Mouse (Mus musculus): ENCODE measurements at regions not wholly inside any gene's neighbourhood (a gene's known extent, or its start where the extent isn't known, plus 50 kb on each side); places are given as distances from the start of the nearest gene placed in this dataset.

DNA sequence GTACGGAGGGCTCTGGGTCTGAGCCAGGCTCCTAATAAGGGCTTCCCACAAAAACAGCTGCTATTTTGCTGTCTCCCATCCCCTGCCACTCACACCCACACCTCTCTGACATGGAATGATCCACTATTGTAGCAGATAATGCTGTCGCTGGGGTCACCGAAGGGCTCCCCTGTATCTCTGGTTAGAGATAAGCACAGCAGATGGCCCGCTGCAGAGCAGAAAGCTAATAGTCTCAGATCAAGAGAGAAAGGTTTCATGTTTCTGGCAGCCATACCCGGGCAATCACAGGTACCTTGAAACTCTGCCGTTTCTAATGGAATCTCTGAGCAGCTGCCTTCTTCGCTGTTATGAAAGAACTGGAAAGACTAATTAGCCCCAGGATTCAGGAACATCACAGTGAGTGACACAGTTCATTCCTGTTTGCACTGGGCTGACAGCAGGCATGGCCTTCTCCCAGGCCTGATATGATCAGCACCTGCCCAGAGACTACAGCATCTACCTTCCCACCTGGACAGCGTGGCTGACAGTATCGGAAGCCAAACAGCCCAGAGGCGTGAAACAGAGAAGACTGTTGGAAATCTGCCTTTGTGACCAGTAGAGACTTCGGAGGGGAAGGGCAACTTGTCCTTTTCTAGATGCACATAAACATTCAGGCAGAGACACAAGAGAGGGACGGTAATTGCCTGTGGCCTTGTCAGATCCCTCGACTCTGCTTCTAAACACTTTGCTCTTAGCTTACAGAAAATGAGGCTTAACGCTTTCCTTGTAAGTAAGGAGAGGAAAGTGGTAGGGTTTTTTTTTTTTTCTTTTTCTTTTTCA is 193.5 kb upstream of the Epha4 start:
- ATAC-seq (ENCODE audit: insufficient number of reproducible peaks, insufficient read depth, low FRiP score, low read depth), result no peak

DNA sequence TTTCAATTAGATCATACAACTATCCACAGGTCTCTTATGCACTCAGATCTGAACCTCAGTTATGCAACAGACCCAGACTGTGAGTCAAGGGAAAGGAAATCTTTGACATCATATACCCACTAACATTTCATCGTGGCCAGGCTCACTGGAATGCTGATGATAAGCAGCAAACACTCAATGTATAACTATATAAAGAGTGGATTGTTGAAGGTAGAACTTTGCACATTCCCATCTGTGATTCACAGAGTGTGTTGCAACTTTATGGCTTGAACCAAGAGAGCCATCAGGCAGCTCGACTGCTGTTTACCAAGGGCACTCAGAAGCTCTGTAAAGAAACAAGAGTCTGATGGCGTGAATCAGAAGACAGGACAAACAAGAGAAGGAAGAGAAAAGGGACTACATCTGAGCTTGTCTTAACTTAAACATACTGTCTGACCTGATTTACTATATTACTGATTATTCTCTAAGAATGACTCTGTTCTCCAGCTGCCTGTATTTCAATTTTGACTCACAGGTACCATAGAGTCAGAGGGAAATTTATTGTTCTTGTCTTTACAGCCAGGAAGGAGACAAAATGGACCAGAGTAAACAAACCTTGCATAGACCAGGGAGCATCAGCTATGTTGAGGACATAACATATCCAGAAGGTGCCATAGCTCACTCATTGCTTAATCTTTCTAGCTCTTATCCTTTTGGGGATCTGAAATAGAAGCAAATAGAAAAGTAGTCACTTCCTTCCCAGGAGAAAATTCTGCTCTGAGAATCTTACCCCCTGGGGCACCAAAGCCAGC is 180.5 kb upstream of the Epha4 start:
- no peak overlapping the region for H3K27ac ChIP-seq (ENCODE audit: low read length)
- H3K27me3 ChIP-seq (ENCODE audit: control insufficient read depth, insufficient read depth, low read length), result no peaks in the 10 kb centered on the region
- ATAC-seq (ENCODE audit: insufficient number of reproducible peaks, insufficient read depth, low FRiP score, low read depth), result no peak
- no peaks in the 10 kb centered on the region for H3K36me3 ChIP-seq (ENCODE audit: control insufficient read depth, insufficient read depth, low read length)
- no peak overlapping the region for H3K9ac ChIP-seq (replicated peaks; ENCODE audit: low read depth, low read length)
- H3K4me1 ChIP-seq (ENCODE audit: control insufficient read depth, insufficient read depth, low read length), result no peaks in the 10 kb centered on the region
- no peaks in the 10 kb centered on the region for H3K9me3 ChIP-seq (ENCODE audit: control insufficient read depth, low read depth, low read length)
- WGBS, result 69% methylated on average over 3 of the region's 3 CpGs
- H3K4me2 ChIP-seq (replicated peaks; ENCODE audit: low read depth, low read length), result no peak overlapping the region
- no peak overlapping the region for H3K4me3 ChIP-seq (ENCODE audit: low read depth, low read length)

More for the DNA sequence above, 193.5 kb upstream of the Epha4 start:
- WGBS, result 24% methylated on average over 14 of the region's 14 CpGs
- Histone ChIP-seq H3K27me3 (ENCODE audit: control insufficient read depth, insufficient read depth, low read length) (no peaks in the 10 kb centered on the region), H3K9me3 (ENCODE audit: control insufficient read depth, low read depth, low read length) (no peaks in the 10 kb centered on the region), H3K9ac (replicated peaks; ENCODE audit: low read depth, low read length) (no peak overlapping the region), H3K4me2 (replicated peaks; ENCODE audit: low read depth, low read length) (no peak overlapping the region), H3K4me3 (ENCODE audit: low read depth, low read length) (no peak overlapping the region), H3K27ac (ENCODE audit: low read length) (no peak overlapping the region), H3K36me3 (ENCODE audit: control insufficient read depth, insufficient read depth, low read length) (no peaks in the 10 kb centered on the region), H3K4me1 (ENCODE audit: control insufficient read depth, insufficient read depth, low read length) (no peaks in the 10 kb centered on the region)

DNA sequence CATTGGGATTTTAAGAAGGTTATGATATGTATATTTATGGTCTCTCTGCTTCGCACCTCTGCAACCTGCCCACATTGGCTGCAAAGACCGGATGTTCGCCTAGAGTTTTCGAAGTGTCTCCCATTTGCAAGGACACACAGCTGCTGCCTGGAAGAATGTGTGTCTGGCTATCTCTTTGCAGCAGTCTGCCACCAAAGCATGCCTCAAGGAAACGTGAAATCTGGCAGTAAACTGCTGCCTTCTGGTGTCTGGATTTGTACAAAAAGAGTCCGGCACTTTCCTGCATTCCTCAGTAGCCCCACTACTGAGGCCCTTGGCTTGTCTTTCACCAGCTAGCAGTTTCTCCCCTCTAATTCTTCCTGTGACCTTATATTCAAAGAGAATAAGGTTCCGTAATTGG is 148.5 kb upstream of the Epha4 start:
- ATAC-seq (ENCODE audit: insufficient number of reproducible peaks, insufficient read depth, low FRiP score, low read depth), result no peak

DNA sequence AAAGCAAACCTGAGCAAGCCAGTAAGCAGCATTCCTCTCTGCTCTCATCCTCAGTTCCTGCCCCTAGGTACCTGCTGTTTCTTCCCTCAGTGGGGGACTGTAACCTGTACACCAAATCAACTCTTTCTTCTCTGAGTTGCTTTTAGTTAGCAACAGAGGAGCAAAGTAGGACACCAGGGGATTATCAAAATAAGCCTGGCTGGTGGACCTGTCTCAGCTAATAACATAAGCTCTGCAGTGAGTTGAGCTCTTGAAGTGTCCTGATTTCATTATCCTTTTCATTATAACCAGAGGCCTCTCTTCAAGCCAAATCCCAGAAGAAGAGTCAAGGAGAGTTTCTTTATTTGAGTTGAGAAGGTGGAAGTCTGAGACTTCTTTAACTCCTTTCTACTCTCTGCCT is 145.5 kb upstream of the Epha4 start:
- no peaks in the 10 kb centered on the region for H3K9me3 ChIP-seq (ENCODE audit: control insufficient read depth, low read depth, low read length)
- no peak overlapping the region for H3K4me2 ChIP-seq (replicated peaks; ENCODE audit: low read depth, low read length)
- H3K27ac ChIP-seq (ENCODE audit: low read length), result no peak overlapping the region
- H3K27me3 ChIP-seq (ENCODE audit: control insufficient read depth, insufficient read depth, low read length), result no peaks in the 10 kb centered on the region
- no peak overlapping the region for H3K9ac ChIP-seq (replicated peaks; ENCODE audit: low read depth, low read length)
- no peaks in the 10 kb centered on the region for H3K36me3 ChIP-seq (ENCODE audit: control insufficient read depth, insufficient read depth, low read length)
- H3K4me1 ChIP-seq (ENCODE audit: control insufficient read depth, insufficient read depth, low read length), result no peaks in the 10 kb centered on the region
- no peak overlapping the region for H3K4me3 ChIP-seq (ENCODE audit: low read depth, low read length)
- ATAC-seq (ENCODE audit: insufficient number of reproducible peaks, insufficient read depth, low FRiP score, low read depth), result no peak

More for the DNA sequence above, 148.5 kb upstream of the Epha4 start:
- no peak overlapping the region for H3K27ac ChIP-seq (ENCODE audit: low read length)
- H3K4me3 ChIP-seq (ENCODE audit: low read depth, low read length), result no peak overlapping the region
- no peaks in the 10 kb centered on the region for H3K9me3 ChIP-seq (ENCODE audit: control insufficient read depth, low read depth, low read length)
- H3K27me3 ChIP-seq (ENCODE audit: control insufficient read depth, insufficient read depth, low read length), result no peaks in the 10 kb centered on the region
- H3K4me2 ChIP-seq (replicated peaks; ENCODE audit: low read depth, low read length), result no peak overlapping the region
- no peak overlapping the region for H3K9ac ChIP-seq (replicated peaks; ENCODE audit: low read depth, low read length)
- 78% methylated on average over 7 of the region's 7 CpGs for WGBS
- H3K36me3 ChIP-seq (ENCODE audit: control insufficient read depth, insufficient read depth, low read length), result no peaks in the 10 kb centered on the region
- H3K4me1 ChIP-seq (ENCODE audit: control insufficient read depth, insufficient read depth, low read length), result no peaks in the 10 kb centered on the region

DNA sequence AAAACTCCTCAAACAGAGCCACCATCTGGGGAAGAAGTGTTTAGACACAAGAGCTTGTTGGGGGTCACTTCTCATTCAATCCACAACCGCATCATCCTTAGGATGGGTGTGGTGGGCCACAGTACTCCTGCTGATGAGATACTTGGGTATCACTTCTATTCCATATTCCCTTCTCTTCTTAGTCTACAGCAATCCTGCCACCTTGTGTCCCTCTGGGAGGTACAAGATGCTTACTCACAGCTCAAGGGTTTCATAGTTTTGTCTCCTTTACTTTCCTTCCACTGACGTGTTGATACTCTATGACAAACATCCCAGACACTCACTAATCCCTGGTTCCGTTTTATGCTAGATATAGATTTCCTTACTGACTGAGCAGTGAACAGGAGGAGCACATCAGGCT is 122.1 kb upstream of the Epha4 start:
- no peak overlapping the region for H3K9ac ChIP-seq (replicated peaks; ENCODE audit: low read depth, low read length)
- H3K27me3 ChIP-seq (ENCODE audit: control insufficient read depth, insufficient read depth, low read length), result no peaks in the 10 kb centered on the region
- 72% methylated on average over 3 of the region's 3 CpGs for WGBS
- no peak overlapping the region for H3K27ac ChIP-seq (ENCODE audit: low read length)
- ATAC-seq (ENCODE audit: insufficient number of reproducible peaks, insufficient read depth, low FRiP score, low read depth), result no peak
- no peak overlapping the region for H3K4me3 ChIP-seq (ENCODE audit: low read depth, low read length)
- no peaks in the 10 kb centered on the region for H3K4me1 ChIP-seq (ENCODE audit: control insufficient read depth, insufficient read depth, low read length)
- no peaks in the 10 kb centered on the region for H3K9me3 ChIP-seq (ENCODE audit: control insufficient read depth, low read depth, low read length)
- no peaks in the 10 kb centered on the region for H3K36me3 ChIP-seq (ENCODE audit: control insufficient read depth, insufficient read depth, low read length)
- no peak overlapping the region for H3K4me2 ChIP-seq (replicated peaks; ENCODE audit: low read depth, low read length)

DNA sequence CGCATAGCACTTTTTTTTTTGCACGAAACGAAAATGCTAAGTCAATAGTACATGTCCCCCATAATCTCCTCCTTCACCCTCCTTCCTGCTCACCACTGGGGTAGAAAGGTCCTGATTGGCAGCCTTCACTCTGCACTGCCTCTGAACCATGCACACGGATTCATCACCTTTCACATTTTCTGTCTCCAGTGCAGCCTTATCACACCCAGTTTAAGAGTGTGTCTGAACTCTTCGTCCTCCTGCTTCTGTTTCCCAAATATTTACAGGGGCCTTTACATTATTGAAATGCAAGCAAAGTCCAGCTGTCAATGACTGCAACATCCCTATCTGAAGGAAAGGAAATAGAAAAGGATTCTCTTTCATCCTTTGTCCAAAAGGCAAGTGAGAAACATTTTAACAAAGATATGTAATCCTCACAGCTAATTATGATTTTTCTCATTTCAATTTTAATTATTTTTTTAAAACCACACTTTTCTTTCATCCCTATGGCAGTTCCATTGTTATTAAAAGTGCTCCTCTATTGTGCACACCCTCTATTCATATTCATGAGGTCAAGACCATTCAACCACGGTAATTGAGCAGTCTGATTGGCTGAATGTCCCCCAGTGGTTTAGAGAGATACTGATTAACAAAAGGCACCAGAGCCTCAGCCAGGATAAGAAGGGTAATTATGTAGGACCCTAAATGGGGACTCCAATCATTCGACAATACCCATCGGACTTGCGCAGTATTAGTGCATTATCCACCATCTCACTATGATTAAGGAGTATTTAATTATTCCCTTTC is 114.8 kb upstream of the Epha4 start:
- no peaks in the 10 kb centered on the region for H3K9me3 ChIP-seq (ENCODE audit: control insufficient read depth, low read depth, low read length)
- H3K27ac ChIP-seq (ENCODE audit: low read length), result no peak overlapping the region
- no peaks in the 10 kb centered on the region for H3K27me3 ChIP-seq (ENCODE audit: control insufficient read depth, insufficient read depth, low read length)
- H3K4me3 ChIP-seq (ENCODE audit: low read depth, low read length), result no peak overlapping the region
- no peak for ATAC-seq (ENCODE audit: insufficient number of reproducible peaks, insufficient read depth, low FRiP score, low read depth)
- H3K36me3 ChIP-seq (ENCODE audit: control insufficient read depth, insufficient read depth, low read length), result no peaks in the 10 kb centered on the region
- H3K4me1 ChIP-seq (ENCODE audit: control insufficient read depth, insufficient read depth, low read length), result no peaks in the 10 kb centered on the region
- H3K9ac ChIP-seq (replicated peaks; ENCODE audit: low read depth, low read length), result no peak overlapping the region
- no peak overlapping the region for H3K4me2 ChIP-seq (replicated peaks; ENCODE audit: low read depth, low read length)
- WGBS, result 57% methylated on average over 9 of the region's 9 CpGs

DNA sequence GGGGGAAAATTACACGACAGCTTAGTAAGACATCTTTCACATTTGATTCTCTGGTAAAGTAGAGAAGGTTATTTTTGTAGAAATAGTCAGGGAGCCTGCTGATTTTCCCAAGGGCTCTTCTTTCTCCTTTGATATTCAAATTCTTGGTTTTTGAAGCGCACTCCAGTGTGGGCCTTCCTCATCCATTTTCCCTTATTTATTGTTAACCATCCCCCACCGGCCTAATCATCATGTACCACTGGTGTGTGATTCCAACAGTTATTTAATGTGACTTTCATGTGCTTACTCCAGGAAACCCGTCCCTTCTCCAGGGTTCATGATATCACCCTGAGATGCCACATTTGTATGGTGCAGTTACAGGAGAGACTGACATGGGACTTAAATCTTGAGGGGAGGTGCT is 114.0 kb upstream of the Epha4 start:
- H3K4me2 ChIP-seq (replicated peaks; ENCODE audit: low read depth, low read length), result no peak overlapping the region
- no peaks in the 10 kb centered on the region for H3K4me1 ChIP-seq (ENCODE audit: control insufficient read depth, insufficient read depth, low read length)
- H3K27ac ChIP-seq (ENCODE audit: low read length), result no peak overlapping the region
- H3K27me3 ChIP-seq (ENCODE audit: control insufficient read depth, insufficient read depth, low read length), result no peaks in the 10 kb centered on the region
- no peaks in the 10 kb centered on the region for H3K9me3 ChIP-seq (ENCODE audit: control insufficient read depth, low read depth, low read length)
- H3K9ac ChIP-seq (replicated peaks; ENCODE audit: low read depth, low read length), result no peak overlapping the region
- H3K36me3 ChIP-seq (ENCODE audit: control insufficient read depth, insufficient read depth, low read length), result no peaks in the 10 kb centered on the region
- 70% methylated on average over 4 of the region's 4 CpGs for WGBS
- ATAC-seq (ENCODE audit: insufficient number of reproducible peaks, insufficient read depth, low FRiP score, low read depth), result no peak
- H3K4me3 ChIP-seq (ENCODE audit: low read depth, low read length), result no peak overlapping the region

DNA sequence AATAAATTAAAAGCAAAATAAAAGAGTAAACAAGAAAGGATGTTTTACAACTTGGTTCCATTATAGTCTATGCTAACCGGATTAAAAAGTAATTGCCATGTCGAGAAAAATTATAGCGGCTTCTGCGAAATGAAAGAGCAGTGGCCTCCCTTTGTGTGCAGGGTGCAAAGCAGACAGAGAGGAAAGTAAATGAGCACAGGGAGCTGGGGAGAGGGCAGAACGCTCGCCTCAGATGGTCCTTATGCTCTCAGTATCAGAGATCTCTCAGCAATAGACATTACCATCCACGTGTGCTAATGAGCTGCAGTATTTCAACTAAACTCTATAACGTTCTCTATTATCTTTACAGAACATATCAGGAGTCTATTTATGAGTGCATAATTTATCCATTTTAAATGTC is 102.6 kb upstream of the Epha4 start:
- Histone ChIP-seq H3K9ac (replicated peaks; ENCODE audit: low read depth, low read length) (no peak overlapping the region), H3K27me3 (ENCODE audit: control insufficient read depth, insufficient read depth, low read length) (no peaks in the 10 kb centered on the region), H3K4me1 (ENCODE audit: control insufficient read depth, insufficient read depth, low read length) (no peaks in the 10 kb centered on the region), H3K36me3 (ENCODE audit: control insufficient read depth, insufficient read depth, low read length) (no peaks in the 10 kb centered on the region), H3K4me3 (ENCODE audit: low read depth, low read length) (no peak overlapping the region), H3K4me2 (replicated peaks; ENCODE audit: low read depth, low read length) (no peak overlapping the region), H3K27ac (ENCODE audit: low read length) (no peak overlapping the region), H3K9me3 (ENCODE audit: control insufficient read depth, low read depth, low read length) (no peaks in the 10 kb centered on the region)
- WGBS, result 78% methylated on average over 8 of the region's 8 CpGs
- ATAC-seq (ENCODE audit: insufficient number of reproducible peaks, insufficient read depth, low FRiP score, low read depth), result no peak
